Mouse (Mus musculus) kidney, adult 2 months (tissue): Measurements from ENCODE around the gene Gramd1b.

Source experiments
- CTCF ChIP-seq: fragments of 200-500 bp; conservative IDR thresholded peaks from 2 replicates; pipeline ENCODE4 v1.5.1; 2011; ENCODE audit warnings: low read depth, mild to moderate bottlenecking, control low read depth, low read length, moderate library complexity, mixed read lengths; ENCODE audit not compliant: insufficient read depth, insufficient read length
- POLR2A ChIP-seq: fragments of 200-500 bp; IDR thresholded peaks from one replicate; pipeline ENCODE4 v1.6.1; 2011; ENCODE audit warnings: low read depth, low read length, control low read depth

DNA sequence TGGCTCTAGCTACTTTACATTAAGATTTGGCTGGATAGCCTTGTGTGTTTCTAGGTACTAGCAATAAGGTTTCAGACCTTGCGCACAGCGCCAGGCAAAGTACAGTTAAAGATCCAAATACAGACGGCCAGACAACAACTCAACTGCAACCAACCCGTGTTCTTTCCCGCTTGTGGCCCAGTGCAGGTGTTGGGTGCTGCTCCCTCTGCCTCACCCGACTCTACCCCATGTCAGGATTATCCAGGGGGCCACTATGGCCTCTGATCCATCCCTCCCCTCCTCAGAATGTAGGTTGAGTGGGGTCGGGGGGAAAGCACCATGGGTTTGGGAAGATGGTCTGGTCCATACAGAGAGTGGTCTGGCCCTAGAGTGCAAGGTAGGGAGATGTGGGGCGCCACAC lies 237.9 kb downstream of the Gramd1b start:
- TF ChIP-seq POLR2A (no peak), CTCF (no peak)
